Mouse (Mus musculus) left cerebral cortex, postnatal 25 days (tissue): ENCODE measurements around the gene Med12l. TPM values are rescaled to one million over a fixed set of nuclear protein-coding genes. Genes with fewer than 3 reads are reported as not detected.
A peak's percentile ranks its signal among the peaks of the same experiment; 100 is the strongest.
"Not testable (repeated sequence)": the region's sequence is repeated elsewhere in the genome, so short reads cannot be mapped to it uniquely, and the experiment has no call there.

Source experiments
- DNase-seq, 2 experiments: peaks; one replicate each; pipeline ENCODE4 v3.0.0; 2022; ENCODE audit warnings: low spot score in 2 of 2, mixed read lengths in 1 of 2
- intact Hi-C: fragments of 180-260 bp; cut with DNase I; formaldehyde crosslinking; loops from one replicate; pipeline ENCODE4 v1.15.1; 2025
- total RNA-seq, 2 experiments: library from RNA; stranded (reverse); gene quantifications; 2 replicates each; pipeline ENCODE4 v1.2.3; 2021

The Med12l gene
- total RNA-seq, 2 experiments from 2014 or later, result 37.4 to 44.7 TPM

- intact Hi-C loops, result no loop called here
- DNase-seq, result no peak
Measured at GRCm38 (mm10) chr3:59080293-59080916, 74.8 kb downstream of the Med12l start.

DNA sequence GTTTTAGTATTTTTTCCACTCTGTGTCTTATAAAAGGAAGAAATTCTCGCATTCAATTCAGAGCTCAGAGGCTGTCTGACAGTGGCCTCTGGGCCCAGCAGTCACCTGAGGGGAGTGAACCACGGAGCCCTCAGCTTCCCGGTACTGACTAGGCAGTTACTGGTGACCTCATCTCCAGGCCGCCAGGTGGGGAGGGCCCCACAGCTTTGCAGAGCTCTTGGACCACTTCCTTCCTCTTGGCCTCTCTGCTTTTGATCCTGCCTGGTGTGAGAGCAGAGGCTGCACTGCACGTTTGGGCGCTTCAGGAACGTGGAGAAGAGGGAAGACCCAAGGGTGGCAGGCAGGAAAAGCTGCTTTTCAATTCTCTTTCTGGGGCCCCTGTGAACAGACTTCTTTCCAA is 75.3 kb downstream of the Med12l start:
- intact Hi-C loops, result no loop called here

GRCm38 (mm10) chr3:59092702-59093101 is 87.1 kb downstream of the Med12l start:
- intact Hi-C loops, result no loop called here
- no peak for DNase-seq

More for the DNA sequence above, 75.3 kb downstream of the Med12l start:
- no peak for DNase-seq

- intact Hi-C loops, result no loop called here
- no peak for DNase-seq
Measured at GRCm38 (mm10) chr3:59097421-59097820, 91.8 kb downstream of the Med12l start.

DNA sequence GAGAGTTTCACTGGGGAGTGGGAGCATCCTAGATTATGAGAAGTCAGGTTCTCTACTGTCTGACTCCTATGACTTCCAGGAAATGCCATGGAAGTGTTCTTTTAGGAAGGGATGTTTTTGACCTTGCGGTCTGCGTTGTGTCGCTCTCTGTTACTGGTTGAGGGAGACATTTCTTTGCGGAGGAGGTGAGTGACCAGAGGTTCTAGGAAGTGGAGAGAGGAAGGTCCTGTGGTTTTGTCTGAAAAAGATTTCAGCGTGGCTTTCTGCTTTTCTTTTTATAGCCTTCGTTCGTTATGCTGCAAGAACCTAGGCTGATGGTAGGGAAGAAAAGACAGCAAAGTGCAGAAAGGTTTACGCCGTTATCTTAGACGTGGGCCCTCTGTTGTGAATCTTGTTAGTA is 92.9 kb downstream of the Med12l start:
- DNase-seq, result no peak
- intact Hi-C loops, result no loop called here

DNA sequence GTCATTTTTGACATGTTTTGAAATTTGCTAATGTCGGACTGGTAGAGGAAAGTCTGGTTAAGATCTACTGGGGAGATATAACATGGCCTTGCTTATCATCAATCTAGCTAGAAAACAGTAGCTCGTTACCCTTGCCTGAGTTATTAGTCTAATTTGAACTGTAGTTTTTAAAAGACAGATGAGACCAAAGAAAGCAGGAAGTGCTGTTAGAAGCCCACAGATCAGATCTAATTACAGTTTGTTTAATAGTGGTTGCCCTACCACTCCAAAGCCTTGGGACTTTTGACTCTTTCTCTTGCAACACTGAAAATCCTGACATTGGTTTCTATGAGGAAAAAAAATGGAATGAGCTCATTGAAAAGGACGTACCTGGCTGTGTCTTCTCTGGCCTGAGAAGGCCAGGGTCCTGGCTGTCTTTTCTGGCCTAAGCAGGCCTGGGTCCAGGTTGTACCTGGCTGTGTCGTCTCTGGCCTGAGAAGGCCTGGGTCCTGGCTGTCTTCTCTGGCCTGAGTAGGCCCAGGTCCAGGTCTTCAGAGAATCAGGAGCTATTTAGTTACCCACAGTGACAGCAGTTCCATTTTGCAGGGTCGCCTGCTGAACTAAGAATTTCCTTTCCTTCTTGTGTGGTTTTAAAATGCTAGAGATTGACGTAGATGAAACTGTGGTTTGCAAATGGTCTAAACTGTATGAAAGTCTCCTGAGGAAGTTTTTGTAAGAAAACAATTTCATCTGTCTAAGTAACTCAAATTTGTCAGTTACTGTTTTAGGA is 95.8 kb downstream of the Med12l start, which contains the start of gene Gpr171:
Gene Gpr171, minus strand, starts transcription at position 604 of the 769 bp plus-strand sequence.
- DNase-seq, result no peak

DNA sequence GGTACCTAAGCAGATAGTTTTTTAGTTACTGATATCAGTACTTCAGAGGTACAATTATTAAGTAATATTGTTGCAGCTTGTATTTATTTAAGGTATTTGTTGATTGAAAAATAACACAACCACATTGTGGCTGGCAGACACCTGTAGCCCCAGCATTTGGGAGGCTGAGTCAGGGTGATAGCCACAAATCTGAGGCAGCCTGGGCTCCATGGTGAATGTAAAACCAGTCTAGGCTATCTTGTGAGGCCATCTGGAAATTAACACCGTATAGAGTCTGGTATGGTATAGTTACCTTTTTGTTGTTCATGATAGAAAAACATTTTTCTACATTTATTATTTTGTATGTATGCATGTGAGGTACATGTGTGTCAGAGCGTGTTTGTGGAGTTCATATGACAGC is 96.5 kb downstream of the Med12l start:
- intact Hi-C loops, result no loop called here
- DNase-seq, result no peak

More for the DNA sequence above, 95.8 kb downstream of the Med12l start, which contains the start of gene Gpr171:
- intact Hi-C loops, result no loop called here

GRCm38 (mm10) chr3:59104462-59104861 is 98.8 kb downstream of the Med12l start:
- no peak for DNase-seq
- intact Hi-C loops, result no loop called here

- intact Hi-C loops, result no loop called here
Measured at GRCm38 (mm10) chr3:59107439-59107838, 101.8 kb downstream of the Med12l start.

DNA sequence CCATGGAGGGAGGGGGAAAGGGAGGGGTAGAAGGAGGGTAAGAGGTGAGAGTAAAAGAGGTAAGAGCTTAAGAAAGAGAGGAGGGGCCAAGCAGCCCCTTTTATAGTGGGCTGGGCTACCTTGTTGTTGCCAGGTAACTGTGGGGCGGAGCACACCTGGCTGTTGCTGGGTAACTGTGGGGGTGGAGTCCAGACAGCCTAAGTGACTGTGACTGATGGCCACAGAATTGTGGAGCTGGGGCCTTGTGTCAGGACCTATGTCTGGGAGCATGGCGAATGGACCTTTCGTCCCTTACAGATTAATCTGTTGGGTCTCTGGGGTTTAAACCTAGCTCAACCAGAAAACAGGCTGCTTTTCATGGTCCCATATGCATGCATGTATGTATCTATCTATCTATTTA is 104.2 kb downstream of the Med12l start:
- DNase-seq, intact Hi-C loops: not testable (repeated sequence)

More at GRCm38 (mm10) chr3:59107439-59107838, 101.8 kb downstream of the Med12l start:
- DNase-seq, result no peak

DNA sequence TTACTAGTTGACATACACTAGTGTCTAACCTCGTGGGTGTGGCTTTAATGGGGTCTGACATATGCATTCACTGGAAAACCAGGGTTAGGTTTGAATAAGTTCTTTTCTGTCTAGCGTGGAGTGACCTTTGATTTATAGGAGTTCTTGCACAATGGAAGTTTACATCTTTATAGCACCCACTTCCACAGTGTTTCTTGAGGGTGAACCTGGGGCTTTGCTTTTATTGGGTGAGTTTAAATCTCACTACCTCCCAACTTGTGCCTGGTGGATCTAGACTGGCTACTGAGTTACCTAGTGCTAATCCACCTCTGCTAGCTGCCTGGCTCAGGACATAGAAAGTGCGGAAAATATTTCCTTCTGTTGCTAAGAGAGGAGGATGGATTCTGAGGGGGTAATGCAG is 106.3 kb downstream of the Med12l start:
- intact Hi-C loops, result no loop called here
- DNase-seq, result no peak

- intact Hi-C loops, DNase-seq: not testable (repeated sequence)
Measured at GRCm38 (mm10) chr3:59113291-59113690, 107.7 kb downstream of the Med12l start.

GRCm38 (mm10) chr3:59113973-59114517 is 108.4 kb downstream of the Med12l start:
- no peak for DNase-seq
- intact Hi-C loops, result no loop called here

- DNase-seq, result peak in 1 of 2 experiments; percentile 42
- intact Hi-C loops, result loop anchor here (2.0 to 5.0 kb wide), 3 partner anchors 46 to 992 kb away; no protein-coding TSS in a partner anchor
Measured at GRCm38 (mm10) chr3:59121067-59121730, 115.6 kb downstream of the Med12l start.

GRCm38 (mm10) chr3:59121780-59122449 is 116.3 kb downstream of the Med12l start:
- DNase-seq, result no peak
- intact Hi-C loops, result loop anchor here (2.0 to 5.0 kb wide), 3 partner anchors 45 to 991 kb away; no protein-coding TSS in a partner anchor

- DNase-seq, result no peak
- intact Hi-C loops, result no loop called here
Measured at GRCm38 (mm10) chr3:59125022-59125421, 119.4 kb downstream of the Med12l start.

DNA sequence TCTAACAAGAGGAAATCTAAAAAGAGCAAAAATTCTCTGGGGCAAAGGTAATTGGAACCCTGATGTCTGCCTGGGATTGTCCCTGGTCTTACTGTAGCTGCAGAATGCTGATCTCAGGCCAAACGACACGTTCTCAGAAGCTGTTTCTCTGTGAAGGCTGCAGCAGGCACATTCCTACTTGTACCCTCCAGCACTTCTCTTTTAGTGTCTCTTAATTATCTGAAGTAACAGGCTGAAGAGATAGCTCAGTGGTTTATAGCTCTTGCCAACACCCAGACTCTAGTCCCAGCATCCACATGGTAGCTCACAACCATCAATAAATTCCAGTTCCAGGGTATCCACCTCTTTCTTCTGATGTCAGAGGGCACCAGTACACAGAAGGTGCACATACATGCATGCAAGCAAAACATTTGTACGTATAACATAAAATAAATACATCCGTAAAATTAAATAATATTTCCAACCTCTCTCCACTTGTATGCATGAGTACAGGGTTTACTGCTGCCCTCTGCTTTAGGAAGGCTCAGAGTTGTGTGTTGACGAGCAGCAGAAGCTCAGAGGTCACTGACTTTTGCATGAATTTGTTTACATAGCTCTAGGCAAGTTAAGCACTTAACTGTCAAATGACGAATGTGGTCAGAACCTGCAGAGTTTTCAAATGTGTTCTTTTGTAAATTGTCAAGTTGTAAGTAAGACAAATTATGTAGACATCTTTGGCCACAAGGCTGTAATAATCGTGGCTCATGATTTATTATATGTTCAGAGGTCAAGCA is 120.3 kb downstream of the Med12l start:
- no peak for DNase-seq
- intact Hi-C loops, result no loop called here

DNA sequence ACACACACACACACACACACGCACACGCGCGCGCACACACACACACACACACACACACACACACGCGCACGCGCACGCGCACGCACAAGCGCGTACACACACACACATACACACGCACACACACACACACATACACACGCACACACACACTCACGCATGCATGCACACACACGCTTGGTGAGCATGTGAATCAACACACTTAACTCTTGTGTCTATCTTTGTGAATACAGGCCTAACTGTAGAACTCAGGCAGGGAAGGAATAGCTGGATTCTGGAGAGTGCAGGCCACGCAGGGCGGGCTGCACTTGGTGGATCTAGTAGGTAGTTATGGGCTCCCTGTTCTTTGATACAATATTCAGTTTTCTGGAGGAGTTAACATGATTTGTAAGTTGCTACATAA is 123.1 kb downstream of the Med12l start:
- intact Hi-C loops, result no loop called here

DNA sequence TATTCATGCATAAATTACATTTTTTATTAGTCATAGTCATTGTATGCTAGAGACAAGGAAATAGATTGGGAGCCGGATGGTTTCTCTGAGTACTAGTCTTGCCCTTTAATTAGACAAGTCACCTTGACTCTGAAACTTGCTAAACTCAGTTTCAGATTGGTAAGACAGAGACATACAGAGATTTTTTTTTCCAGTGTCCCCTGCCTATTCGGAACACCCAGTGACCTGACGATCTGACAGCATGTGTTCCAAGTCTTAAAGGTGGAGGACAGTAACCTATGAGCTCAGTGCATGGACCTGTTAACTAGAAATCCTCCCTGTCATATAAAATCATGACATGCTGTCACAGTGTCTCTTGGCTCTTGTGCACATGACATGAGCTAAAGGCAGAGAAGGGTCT is 123.9 kb downstream of the Med12l start:
- intact Hi-C loops, result no loop called here
- DNase-seq, result no peak

More for the DNA sequence above, 123.1 kb downstream of the Med12l start:
- DNase-seq, result no peak
